Mouse (Mus musculus) yolk sac, embryonic 10.5 days (tissue): ENCODE measurements at regions not wholly inside any gene's neighbourhood (a gene's known extent, or its start where the extent isn't known, plus 50 kb on each side); places are given as distances from the start of the nearest gene placed in this dataset.
A peak's percentile ranks its signal among the peaks of the same experiment; 100 is the strongest.

Experiments
- DNase-seq: peaks from one replicate; pipeline ENCODE4 v3.0.0-alpha.2; 2017; ENCODE audit warnings: low spot score

DNA sequence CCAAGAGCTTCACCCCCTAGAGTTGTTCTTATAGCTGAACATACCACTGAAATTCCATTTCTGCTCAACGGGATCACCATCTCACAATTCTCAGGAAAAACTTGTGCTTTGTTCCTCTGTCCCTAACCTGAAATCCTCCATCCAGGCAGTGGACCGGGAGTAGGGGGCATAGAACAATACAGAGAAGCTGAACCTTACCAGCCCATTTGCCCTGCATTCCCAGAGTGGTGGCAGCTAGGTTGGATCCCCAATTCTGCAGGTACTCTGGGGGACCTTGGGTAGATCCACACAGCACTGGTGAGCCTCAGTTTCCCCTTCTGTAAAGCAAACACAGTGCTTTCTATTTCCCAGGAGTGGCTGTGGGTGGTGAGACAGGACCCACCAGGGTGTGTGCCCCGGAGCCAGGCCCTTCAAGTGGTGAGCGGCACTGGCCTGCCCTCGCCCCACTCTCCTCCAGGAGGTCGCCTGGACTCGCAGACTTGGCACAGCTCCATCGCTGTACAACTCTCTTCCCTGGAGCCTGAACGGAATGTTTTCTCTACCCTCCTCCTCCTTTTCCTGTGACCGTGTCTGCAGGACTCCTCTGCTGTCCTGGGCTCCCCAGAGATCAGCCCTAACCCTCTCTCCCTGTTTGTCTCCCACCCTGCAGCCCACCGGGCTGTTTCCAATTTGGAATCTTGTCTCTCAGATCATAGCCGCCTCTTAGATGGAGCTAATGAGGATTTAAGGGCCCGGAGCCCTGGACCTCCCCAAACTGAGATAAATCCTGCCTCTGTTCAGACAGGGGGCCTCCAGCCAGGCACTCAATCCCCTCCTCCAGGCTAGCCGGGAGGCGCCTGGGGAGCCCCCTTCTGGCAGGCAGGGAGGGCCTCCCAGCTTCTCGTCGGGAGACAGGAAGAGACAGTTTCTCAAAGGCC, 52.3 kb upstream of the Cux1 start:
- peak; percentile 32 for DNase-seq

DNA sequence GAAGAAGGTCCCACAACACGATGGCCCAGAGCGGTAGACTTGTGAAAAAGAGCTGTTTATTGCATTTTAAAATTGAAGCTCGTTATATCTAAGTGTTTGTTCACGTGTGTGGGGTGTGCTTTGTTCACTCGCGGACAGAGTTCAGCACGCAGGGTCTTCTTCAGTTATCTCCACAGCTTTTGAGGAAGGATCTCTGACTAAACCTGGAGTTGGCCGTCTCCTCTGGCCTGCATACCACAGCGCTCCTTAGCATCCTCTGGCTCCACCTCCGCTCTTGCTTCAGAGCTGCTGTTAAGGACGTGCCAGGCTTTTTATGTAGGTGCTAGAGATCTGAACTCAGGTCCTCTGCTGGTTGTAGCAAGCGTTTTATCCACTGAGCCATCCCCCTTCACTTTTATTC, 52.9 kb upstream of the Cux1 start:
- DNase-seq: no peak

DNA sequence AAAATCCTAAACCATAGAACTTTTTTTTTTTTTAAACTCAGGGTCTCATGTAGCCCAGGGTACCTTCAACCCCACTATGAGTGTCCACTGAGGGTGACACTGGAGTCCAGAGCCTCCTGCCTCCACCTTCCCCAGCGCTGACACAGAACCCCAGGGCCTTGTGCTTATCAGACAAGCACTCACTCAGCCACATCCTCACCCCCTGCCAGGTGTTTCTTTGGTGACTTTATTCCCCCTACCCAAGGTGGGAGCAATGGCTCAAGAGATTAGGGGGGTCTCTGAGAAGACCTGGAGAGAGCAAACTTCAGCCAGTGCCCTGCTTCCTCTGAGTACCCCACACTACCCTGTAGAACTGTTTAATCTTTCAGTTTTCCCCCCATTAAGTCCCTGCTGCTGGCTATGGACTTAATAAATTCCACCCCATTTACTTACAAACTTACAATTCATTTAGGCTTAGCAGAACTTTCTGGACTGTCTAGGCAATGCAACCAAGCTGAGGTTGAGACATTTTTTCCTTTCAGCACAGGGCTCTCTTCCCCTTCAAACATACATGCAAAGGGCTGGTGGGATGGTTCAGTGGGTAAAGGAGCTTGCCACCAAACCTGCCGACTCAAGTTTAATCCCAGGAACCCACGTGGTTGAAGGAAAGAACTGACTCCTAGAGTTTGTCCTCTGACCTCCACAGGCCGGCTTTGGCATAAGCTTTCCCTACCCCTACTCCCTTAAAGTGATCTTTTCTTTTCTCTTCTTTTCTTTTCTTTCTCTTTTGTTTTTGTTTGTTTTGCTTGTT, 54.2 kb upstream of the Cux1 start:
- no peak for DNase-seq

DNA sequence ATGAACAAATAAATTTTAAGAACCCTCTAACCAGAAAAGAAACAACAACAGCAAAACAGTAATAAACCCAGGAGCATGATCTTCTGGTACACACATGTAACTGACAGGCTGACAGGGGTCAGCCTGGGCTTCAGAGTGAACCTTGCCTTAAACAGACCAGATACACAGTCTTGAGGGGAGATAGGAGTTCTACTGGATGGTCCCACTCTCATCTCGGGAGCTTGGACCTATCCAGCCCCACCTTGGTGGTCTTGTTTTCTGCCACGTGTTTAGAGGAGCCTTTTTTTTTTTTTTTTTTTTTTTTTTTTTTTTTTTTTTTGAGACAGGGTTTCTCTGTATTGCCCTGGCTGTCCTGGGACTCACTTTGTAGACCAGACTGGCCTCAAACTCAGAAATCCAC, 54.9 kb upstream of the Cux1 start:
- no peak for DNase-seq

DNA sequence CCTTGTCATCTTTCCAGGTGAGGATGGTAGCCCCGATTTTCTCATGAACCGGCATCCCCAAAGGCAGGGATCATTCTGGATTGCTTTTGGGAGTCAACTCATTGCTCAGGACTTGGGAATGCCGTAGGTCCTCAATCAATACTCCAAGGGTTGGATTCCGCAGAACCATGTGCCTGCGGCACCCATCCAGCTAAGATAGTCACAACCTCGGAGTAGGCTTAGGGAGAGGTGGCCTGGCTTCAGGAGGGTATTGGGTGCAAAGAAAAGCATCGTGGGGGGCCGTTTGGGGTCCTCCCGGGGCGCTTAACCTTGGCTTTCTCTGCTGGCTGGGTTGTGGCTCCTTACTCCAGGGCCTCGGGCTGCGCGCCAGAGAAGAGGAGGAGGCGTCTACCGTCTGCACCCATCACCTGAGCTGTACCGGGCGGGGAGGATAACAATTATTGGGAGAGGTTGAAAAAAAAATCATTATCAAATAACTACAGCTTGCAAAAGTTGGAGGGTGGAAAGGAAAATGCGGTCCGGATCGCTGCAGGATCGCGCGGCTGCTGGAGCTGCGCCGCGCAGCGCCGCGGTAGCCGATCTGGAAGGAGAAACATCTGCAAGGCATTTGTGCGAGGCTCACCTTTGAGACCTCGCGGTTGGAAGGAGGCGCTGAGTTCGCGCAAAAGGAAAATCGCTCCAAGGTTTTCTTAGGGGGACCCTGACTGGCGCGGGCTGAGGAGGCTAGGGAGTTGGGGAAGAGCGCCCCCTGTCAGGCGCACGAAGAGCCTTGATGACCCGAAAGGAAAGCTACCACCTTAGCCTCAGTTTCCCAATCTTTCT, 55.6 kb upstream of the Cux1 start:
- DNase-seq: peak; percentile 85

DNA sequence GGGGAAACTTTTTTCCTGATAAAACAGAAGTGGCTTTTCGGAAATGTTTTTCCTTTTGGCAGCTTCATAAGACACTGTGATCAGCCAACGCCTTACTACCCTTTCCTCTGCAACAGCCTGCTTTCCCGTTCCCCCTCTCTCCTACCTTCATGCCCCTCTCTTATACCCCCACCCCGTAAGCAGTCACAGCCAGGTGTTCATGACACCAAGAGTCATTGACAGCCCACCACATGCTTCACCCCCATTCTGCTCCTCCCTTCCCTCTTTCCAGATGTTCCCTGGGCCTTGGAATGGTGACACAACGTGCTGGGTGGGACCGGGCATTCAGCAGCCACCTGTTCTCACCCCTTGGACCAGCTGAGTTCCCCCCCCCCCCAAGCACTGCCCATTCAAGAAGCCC, 56.5 kb upstream of the Cux1 start:
- no peak for DNase-seq

DNA sequence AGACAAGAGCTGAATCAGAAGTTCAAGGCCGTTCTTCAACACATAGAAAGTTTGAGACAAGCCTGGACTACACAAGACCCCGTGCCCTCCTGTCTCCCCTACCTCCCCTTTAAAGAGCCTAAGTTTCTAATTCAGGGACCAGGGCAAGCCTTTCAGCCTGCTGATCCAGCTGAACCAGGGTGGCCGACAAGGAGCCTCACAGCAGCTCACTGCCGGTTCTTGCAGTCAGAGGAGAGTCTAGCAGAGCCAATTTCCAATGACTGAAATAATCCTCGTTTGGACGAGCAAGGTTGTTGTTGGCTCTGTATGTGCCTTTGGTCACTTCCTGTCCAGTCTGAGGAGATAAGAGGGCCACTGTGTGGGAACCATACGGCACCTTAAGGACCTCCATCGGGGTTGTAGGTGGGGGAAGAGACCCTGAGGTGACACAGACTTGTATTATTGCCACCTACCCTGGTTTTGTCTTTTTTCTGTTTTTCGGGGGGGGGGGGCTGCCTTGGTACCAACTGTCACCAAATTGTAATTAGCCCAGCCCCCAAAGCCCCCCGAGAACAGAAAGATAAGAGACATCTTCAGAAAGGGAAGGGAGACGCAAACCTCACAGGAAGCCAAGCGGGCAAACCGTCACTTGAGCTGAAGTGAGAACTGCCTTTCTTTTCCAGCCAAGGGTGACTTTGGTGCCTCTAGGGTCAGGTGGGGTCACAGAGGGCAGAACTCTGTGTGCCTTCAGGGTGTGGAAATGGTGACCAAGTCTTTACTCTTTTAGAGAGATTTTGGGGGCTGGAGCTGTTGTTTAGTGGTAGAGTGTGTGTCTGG, 58.1 kb upstream of the Cux1 start:
- DNase-seq: no peak

DNA sequence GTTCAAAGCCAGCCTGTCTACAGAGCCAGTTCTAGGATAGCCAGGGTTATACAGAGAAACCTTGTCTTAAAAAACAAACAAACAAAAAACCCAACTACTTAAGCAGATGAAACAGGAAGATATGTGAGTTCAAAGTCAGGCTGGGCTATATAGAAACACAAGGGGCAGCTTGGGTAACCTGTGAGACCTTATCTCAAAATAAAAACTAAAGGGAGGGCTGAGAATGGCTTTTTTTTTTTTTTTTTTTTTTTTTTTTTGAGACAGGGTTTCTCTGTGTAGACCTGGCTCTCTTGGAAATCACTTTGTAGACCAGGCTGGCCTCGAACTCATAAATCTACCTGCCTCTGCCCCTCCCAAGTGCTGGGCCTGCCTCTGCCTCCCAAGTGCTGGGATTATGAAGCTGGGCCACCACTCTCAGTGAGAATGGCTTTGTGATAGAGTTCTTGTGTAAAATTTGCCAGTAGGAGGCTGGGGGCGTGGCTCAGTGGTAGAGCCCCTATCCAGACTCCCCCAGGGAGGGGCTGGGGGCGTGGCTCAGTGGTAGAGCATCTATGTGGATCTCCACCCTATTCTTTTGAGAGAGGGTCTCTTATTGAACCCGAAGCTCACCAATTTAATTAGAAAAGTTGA, 59.0 kb upstream of the Cux1 start:
- DNase-seq: no peak

DNA sequence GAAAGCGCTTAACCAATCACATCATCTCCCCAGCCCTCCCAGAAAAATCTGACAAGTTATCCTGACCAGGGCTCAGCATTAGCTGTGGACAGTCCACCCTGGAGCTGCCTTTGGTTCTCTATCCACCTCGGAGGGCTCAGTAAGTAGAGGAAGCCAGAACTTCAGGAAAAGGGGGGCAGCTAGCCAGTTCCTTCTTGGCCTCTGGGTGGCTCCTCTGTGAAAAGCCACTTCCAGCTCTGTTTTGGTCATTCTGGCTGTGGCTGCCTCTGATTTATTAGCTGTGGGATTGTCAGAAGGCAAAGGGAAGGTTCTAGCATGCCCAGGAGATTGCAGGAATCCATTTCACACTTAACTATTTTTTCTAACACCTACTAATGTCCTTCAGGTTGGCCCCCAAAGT, 59.6 kb upstream of the Cux1 start:
- DNase-seq: no peak

DNA sequence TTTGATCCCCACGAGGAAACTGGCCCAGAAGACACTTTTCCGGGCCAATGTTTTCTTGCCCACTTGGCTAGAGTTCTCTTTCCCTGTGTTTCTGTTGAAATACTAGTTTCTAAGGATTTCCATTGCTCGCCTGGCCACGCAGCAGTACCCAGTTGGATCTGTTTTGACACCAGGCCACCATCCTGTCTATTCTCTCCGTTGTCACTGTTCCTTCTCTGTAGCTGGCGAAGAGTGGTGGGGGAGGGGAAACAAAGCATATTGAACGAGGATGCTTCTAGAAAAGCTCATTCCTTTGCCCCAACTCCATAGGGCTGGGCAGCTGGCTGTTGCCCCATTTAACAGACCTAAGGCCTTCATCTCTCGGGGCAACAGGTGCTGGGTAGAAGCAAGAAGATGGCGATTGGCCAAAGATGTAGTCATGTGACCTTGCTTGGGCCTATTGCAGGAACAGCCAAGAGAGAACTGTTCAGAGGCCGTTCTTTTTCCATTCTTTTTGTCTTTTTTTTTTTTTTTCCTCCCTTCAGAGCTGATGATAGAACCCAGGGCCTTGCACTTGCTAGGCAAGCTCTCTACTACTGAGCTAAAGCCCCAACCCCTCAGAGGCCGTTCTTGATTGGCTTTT, 60.5 kb upstream of the Cux1 start:
- no peak for DNase-seq

DNA sequence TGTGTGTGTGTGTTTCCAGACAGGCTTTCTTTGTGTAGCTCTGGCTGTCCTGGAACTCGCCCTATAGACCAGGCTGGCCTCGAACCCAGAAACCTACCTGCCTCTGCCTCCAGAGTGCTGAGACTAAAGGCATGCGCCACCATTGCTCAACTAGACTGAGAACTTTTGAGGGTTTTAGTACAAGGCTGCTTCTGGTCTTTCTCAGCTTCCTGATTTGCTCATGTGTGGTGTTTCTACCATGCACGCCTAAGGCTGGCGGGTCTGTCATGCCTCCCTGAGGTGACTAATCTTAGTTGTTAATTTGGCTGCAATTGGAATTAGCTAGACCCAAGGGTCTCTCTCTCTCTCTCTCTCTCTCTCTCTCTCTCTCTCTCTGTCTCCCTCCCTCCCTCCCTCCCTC, 61.2 kb upstream of the Cux1 start:
- DNase-seq: no peak

DNA sequence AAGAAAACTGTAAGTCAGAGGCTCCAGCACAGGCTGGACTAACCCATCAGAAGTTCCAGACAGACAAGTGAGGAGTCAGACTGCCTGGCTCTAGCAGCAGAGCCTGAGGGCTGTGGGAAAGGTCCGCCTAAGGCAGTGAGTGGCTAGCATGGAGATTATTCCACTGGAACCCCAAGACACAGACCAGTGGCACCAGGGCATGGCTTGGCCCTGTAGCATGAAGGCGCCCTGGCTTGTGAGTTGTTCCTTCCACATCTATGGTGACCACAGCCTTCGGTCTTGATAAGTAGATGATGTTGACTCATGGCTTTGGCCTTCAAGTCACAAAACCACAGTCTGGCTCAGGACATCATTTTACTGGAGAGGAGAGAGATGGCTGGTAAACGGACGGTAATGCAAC, 60.7 kb upstream of the Myl10 start:
- no peak for DNase-seq

DNA sequence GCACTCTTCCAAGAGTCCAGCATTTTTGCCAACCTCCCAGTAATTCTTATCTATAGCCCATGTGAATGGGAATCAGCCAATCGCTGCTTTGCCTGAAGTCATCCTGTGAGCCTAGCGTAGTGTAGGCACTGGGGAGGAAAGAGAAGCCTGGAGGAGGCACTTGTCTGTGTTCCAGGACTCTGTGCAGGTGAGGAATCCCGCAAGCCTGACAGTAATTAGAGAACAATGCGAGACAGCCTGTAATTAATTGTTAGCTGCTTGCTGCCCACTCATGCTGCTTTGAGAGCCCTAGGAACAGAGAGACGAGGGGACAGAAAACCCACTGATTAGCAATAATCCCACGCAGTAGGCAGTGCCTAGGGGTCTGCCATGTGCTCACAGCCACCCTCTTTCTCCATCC, 59.0 kb upstream of the Myl10 start:
- no peak for DNase-seq

DNA sequence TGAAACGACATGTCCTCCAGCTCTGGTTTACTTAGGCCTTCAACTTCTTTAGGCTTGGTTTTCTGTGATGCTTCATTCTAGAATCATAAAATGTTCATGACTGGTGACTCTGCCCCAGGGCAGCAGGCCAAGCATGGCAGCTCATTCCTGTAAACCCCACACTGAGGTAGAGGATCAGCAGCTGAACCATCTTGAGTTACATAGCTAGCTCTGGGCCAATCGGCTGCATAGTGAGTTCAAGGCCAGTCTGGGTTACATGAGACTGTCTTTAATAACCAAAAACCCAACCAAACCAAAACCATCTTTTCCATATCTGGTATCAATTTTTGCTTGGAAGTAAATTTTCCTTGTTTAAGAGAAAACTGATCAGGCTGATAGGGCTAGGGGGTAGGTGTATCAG, 57.8 kb upstream of the Myl10 start:
- DNase-seq: no peak

DNA sequence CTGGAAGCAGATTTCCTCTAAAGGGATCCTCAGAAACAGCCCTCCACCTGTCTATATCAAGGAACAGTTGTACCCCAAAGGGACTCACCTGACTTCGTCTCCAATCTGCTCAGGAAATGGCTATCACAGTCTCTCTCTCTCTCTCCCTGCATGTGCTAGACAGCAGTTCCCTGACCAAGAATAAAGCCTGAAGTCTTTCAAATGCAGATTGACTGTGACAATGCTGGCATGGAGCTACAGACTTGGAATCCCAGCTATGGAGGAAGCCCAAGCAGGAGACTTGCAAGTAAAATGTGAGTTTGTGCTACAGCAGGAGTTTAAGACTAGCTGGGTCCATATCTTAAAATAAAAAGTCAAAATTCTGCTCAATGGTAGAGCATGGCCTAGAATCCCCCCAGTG, 56.5 kb upstream of the Myl10 start:
- DNase-seq: no peak

DNA sequence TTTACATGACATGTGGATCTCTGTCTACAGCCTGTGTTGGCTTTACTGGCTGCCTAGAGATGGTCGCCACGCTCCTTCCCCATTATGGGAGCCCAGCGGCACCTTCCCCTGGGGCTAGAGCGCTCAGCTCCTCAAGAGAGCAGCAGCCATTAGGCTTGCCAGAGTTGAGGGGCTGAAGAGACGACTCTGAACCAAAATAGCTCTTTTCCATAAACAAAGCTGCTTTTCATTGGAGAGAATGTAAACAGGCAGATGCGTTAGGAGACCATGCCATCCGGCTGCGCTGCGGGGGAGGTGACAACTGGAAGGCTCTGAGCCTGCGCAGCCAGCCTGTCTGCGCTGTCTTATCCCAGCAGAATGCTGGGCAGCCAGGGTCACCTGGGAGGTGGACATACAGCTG, 55.1 kb upstream of the Myl10 start:
- no peak for DNase-seq

DNA sequence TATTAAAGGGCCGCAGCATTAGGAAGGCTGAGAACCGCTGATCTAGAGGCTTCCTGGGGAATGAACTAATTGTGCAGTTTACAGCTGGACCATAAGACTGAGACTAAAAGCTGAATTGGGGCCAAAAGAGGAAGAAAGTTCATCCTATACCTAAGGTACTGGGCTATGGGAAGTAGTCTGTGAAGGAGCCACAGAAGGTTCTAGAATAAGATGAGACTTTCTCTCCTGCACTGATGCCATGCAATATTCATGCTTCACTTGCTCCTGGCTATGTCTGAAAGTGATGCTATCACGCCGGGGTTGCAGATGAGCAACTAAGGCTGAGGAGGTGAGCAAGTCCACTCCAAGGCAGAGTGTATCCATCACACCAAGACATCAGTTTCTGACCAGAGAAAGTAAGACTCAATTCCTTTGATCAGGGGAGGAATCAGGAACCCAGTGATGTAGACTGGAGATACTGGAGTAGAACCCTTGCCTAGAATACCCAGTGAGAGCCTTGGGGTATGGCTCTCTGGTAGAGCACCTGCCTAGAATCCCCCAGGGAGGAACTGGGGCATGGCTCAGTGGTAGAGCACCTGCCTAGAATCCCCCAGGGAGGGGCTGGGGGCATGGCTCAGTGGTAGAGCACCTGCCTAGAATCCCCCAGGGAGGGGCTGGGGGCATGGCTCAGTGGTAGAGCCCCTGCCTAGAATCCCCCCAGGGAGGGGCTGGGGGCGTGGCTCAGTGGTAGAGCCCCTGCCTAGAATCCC, 51.9 kb upstream of the Myl10 start:
- no peak for DNase-seq

DNA sequence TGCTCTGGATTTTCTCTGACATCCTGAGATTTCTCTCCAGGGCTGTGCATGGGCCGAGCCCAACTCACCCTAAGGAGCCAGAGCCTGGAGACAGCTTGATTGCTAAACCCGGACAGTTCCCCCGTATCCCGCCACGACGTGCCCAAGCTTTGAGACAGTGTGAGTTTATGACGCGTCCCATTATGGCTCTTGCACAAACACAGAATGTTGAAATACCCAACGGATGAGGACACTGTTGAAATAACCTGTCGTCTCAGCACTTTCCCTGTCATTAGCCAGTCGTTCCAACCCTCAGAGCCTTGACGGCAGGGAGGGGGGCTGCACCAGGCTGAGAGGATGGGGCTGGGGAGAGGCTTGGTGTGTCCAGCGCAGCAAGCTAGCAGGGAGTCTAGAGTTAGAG, 50.7 kb upstream of the Myl10 start:
- no peak for DNase-seq
